Mouse (Mus musculus) left cerebral cortex, postnatal 36 days (tissue): ENCODE results near the gene Wdr19. TPM values are rescaled to one million over a fixed set of nuclear protein-coding genes. Genes with fewer than 3 reads are reported as not detected.
"Not testable (repeated sequence)": the region's sequence is repeated elsewhere in the genome, so short reads cannot be mapped to it uniquely, and the experiment has no call there.

ENCODE experiments used
- DNase-seq, 2 experiments: peaks; one replicate each; pipeline ENCODE4 v3.0.0; 2021 to 2022; ENCODE audit warnings: low spot score in 2 of 2, mixed read lengths in 1 of 2
- intact Hi-C: fragments of 180-260 bp; cut with DNase I; formaldehyde crosslinking; loops from one replicate; pipeline ENCODE4 v1.15.1; 2025
- total RNA-seq, 2 experiments: library from RNA; stranded (reverse); gene quantifications; 2 replicates each; pipeline ENCODE4 v1.2.3; 2021

Wdr19 gene
- total RNA-seq, 2 experiments from 2014 or later = 20.6 to 22.2 TPM

- intact Hi-C loops = no loop called here
- DNase-seq = no peak
Observed at GRCm38 (mm10) chr5:65287751-65288701, 88.5 kb downstream of the Wdr19 start.

DNA sequence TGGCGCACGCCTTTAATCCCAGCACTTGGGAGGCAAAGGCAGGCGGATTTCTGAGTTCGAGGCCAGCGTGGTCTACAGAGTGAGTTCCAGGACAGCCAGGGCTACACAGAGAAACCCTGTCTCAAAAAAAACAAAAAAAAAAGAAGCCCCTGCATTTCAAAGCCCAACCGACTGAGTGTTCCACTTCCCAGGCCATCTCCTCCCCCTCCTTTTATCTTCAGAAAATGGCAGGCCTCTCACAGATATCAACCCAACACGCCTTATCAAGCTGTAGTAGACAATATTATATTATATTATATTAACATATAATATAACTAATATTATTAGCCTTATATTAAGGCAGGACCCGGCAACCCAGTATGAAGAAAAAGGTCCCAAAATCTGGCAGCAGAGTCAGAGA is 89.5 kb downstream of the Wdr19 start:
- DNase-seq, intact Hi-C loops: not testable (repeated sequence)

- DNase-seq = no peak
- intact Hi-C loops = no loop called here
Observed at GRCm38 (mm10) chr5:65293627-65294026, 94.1 kb downstream of the Wdr19 start.

DNA sequence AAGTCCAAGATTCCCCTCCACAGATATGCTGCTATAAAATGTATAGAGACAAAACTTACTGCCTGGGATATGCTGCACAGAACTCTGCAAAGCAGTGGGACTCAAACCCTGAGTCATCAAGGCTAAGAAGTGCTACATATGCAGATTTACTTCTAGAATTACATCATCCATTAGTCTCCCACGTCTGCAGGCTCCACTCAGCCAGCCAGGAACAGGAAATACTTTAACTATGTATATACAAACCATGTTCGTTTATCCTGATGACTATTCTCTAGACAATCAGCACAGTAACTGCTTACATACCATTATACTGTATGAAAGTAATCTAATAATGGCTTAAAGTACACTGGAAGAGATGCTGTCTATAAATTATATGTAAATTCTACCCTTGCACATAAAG is 94.8 kb downstream of the Wdr19 start:
- intact Hi-C loops = no loop called here
- DNase-seq = no peak

GRCm38 (mm10) chr5:65298167-65298950 is 98.9 kb downstream of the Wdr19 start:
- intact Hi-C loops = no loop called here
- DNase-seq = no peak

DNA sequence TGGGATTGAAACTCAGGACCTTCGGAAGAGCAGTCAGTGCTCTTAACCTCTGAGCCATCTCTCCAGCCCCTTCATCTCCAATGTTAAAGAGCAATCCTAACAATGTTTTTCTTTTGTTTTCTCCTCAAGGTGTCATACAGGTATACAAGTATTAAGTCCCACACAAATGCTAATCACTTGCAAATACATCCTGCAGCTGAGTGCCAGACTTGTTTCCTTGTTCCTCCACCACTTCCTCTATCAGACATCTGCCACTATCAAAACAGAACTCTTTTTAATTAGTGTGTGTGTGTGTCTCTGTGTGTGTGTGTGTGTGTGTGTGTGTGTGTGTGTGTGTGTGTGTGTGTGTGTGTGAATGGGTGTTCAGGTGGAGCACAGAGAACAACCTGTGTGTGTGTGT is 100.1 kb downstream of the Wdr19 start:
- DNase-seq, intact Hi-C loops: not testable (repeated sequence)

DNA sequence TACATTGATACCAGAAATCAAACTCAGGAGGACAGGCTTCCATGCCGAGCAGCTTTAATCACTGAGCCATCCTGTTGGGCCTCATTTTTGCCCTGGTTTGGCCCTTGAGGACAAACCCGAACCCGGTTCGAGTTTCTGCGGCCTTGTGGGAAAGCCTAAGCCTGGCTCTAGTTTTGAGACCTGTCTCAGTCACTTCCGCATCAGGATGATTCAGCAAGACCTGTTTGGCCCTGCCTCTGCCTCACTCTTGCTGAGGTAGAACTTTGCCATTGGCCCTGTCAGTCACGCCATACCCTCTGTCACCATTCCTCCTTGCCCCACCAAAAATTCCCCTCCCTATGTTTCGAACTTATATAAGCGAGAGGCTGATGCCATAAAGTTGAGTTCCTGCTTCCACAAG is 100.6 kb downstream of the Wdr19 start:
- intact Hi-C loops = no loop called here
- DNase-seq = no peak

DNA sequence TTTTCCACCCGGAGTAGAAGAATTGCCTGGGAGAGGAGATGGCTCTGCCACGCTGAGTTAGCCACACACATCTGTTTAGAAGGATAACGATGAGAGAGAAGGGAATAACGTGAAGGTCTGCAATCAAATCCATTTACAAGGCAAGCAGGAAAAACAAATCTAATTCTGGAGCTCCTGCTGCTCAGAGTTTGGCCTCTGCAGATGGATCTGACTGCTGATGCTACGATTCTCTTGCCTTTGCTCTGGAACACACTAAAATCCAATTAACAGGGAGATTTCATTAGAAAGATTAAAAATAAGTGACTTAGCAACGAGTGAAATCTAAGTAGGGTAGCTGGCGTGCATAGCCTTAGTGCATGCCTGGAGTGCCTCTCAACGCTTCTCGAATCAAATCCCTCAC is 106.0 kb downstream of the Wdr19 start:
- intact Hi-C loops = no loop called here
- DNase-seq = no peak

DNA sequence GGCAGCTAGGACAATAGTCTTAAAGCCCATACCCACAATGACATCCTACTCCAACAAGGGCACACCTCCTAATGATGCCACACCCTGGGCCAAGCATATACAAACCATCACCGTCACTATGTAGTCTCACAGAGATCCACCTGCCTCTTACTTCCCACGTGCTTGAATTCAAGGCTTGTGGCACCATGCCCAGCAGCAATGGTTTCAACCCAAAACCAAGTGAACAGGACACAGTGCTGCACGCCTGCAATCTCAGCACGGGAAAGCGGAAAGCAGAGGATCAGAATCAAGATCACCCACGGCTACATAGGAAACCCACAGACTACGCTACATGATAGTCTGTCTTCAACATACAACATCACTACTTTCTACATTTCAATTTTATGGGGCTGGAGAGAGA is 108.7 kb downstream of the Wdr19 start:
- no peak for DNase-seq
- intact Hi-C loops = no loop called here

GRCm38 (mm10) chr5:65308866-65309265 is 109.4 kb downstream of the Wdr19 start:
- no peak for DNase-seq

More at GRCm38 (mm10) chr5:65308866-65309265, 109.4 kb downstream of the Wdr19 start:
- intact Hi-C loops = no loop called here

Other genes starting within 250 kb of the Wdr19 start
- gene Tlr6, start 239.6 kb upstream of the Wdr19 start, total RNA-seq = under 1 TPM; 0.54 to 0.89 TPM
- gene Fam114a1, start 229.6 kb upstream of the Wdr19 start, total RNA-seq = 1 to 10 TPM; 5.1 to 7.0 TPM
- under 1 TPM; 0.27 to 0.50 TPM for gene Tmem156, start 107.6 kb upstream of the Wdr19 start, total RNA-seq
- gene Klhl5, start 92.2 kb upstream of the Wdr19 start, total RNA-seq = 10 to 100 TPM; 39.5 to 41.9 TPM
- 10 to 100 TPM; 23.9 to 25.8 TPM for gene Rfc1, start 136.0 kb downstream of the Wdr19 start, total RNA-seq
- under 1 TPM; 0.30 to 0.59 TPM for gene Klb, start 148.6 kb downstream of the Wdr19 start, total RNA-seq
- 100 to 1,000 TPM; 659 to 753 TPM for gene Rpl9, start 191.7 kb downstream of the Wdr19 start, total RNA-seq
- 10 to 100 TPM; 34.6 to 35.4 TPM for gene Lias, start 191.8 kb downstream of the Wdr19 start, total RNA-seq
- 10 to 100 TPM; 29.8 to 37.8 TPM for gene Ugdh, start 236.3 kb downstream of the Wdr19 start, total RNA-seq